Mouse (Mus musculus): ENCODE results near the gene 9530053A07Rik. TPM values are rescaled to one million over a fixed set of nuclear protein-coding genes. Genes with fewer than 3 reads are reported as not detected.

The 9530053A07Rik gene
- total and polyA plus RNA-seq, 3 experiments: not detected

DNA sequence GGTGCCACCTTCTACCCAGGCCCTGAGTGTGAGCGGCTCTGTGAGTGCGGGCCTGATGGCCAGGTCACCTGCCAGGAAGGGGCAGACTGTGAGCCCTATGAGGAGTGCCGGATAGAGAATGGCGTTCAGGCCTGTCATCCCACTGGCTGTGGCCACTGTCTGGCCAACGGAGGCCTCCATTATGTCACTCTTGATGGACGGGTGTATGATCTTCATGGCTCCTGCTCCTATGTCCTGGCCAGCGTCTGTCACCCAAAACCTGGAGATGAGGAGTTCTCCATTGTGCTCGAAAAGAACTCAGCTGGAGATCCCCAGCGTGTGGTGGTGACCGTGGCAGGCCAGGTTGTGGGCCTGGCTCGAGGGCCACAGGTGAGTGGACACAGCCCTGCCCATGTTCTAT, 23.0 kb upstream of the 9530053A07Rik start:
- no peaks in the 10 kb centered on the region for H3K79me2 ChIP-seq (ENCODE audit: control insufficient read depth, insufficient read depth, low read length, poor library complexity)
- no peak overlapping the region for H3K4me3 ChIP-seq (ENCODE audit: control insufficient read depth in 1 of 2, insufficient read depth in 1 of 2, low read depth in 2 of 2, low read length in 2 of 2)
- H3K9me3 ChIP-seq (replicated peaks; ENCODE audit: insufficient read depth, low read length): no peaks in the 10 kb centered on the region
- TF ChIP-seq USF2 (IDR thresholded peaks at IDR 0.05; ENCODE audit: borderline replicate concordance in 1 of 2, insufficient read depth in 1 of 2, low read depth in 1 of 2, low read length in 2 of 2): no peak
- no peak for TF ChIP-seq TBP (IDR thresholded peaks at IDR 0.05; ENCODE audit: low read depth, low read length)
- no peak for TF ChIP-seq MAX (IDR thresholded peaks at IDR 0.05; ENCODE audit: low read length)
- no peak for TF ChIP-seq MYC (IDR thresholded peaks at IDR 0.05; ENCODE audit: low read depth, low read length)
- TF ChIP-seq SIN3A (IDR thresholded peaks at IDR 0.05; ENCODE audit: low read length): no peak
- TF ChIP-seq MAZ (IDR thresholded peaks at IDR 0.05; ENCODE audit: low read depth, low read length): no peak
- no peak for TF ChIP-seq ELF1 (IDR thresholded peaks at IDR 0.05; ENCODE audit: low read depth, low read length)
- no peak for TF ChIP-seq MEF2A (IDR thresholded peaks at IDR 0.05; ENCODE audit: extremely low read depth, insufficient replicate concordance, low read depth, low read length, poor library complexity, severe bottlenecking)
- TF ChIP-seq MXI1 (IDR thresholded peaks at IDR 0.05; ENCODE audit: low read depth, low read length): no peak
- TF ChIP-seq TCF12 (IDR thresholded peaks at IDR 0.05; ENCODE audit: low read depth, low read length): no peak
- TF ChIP-seq NELFE (IDR thresholded peaks at IDR 0.05; ENCODE audit: low read depth, low read length): no peak
- TF ChIP-seq ZC3H11A (IDR thresholded peaks at IDR 0.05; ENCODE audit: low read depth, low read length): no peak
- no peak for TF ChIP-seq MYB (IDR thresholded peaks at IDR 0.05; ENCODE audit: low read depth, low read length)
- H3K27ac ChIP-seq (ENCODE audit: control insufficient read depth, low read depth, low read length): no peak overlapping the region
- no peak overlapping the region for H3K9ac ChIP-seq (ENCODE audit: control insufficient read depth, low read depth, low read length, poor library complexity, severe bottlenecking)
- no peaks in the 10 kb centered on the region for H3K36me3 ChIP-seq (ENCODE audit: control insufficient read depth in 1 of 2, insufficient read depth in 2 of 2, low read length in 2 of 2)
- no peaks in the 10 kb centered on the region for H3K27me3 ChIP-seq (ENCODE audit: control insufficient read depth in 1 of 2, insufficient read depth in 2 of 2, low read length in 2 of 2)
- no peaks in the 10 kb centered on the region for H3K4me1 ChIP-seq (ENCODE audit: control insufficient read depth in 1 of 2, insufficient read depth in 2 of 2, low read length in 2 of 2)
- DNase-seq (ENCODE audit: low read depth, low spot score): no peak

DNA sequence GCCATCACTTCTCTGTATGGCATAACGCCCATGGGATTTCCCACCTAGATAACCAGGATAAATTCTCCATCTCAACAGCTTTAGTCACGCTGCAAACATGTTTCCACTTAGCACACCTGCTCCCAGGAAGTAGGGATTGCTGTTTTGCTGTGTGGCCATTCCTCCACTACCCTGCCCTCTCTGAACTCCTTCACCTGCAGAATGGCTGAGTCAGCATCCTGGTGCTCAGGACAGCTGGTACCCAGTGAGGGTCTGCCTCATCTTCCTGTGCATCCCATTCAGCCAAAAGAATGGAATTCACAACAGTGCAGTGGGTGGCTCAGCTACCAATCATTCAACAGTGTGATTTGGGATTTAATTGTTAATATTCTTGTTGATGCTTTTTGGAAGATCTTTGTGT, 14.6 kb upstream of the 9530053A07Rik start:
- DNase-seq (ENCODE audit: low read depth, low spot score): no peak
- TF ChIP-seq ELF1 (IDR thresholded peaks at IDR 0.05; ENCODE audit: low read depth, low read length) (no peak), RAD21 (IDR thresholded peaks at IDR 0.05; ENCODE audit: low read depth, low read length) (no peak), MXI1 (IDR thresholded peaks at IDR 0.05; ENCODE audit: low read depth, low read length) (no peak), SMC3 (IDR thresholded peaks at IDR 0.05; ENCODE audit: low read depth, low read length) (no peak), ZKSCAN1 (IDR thresholded peaks at IDR 0.05; ENCODE audit: low read depth, low read length) (no peak), POLR2AphosphoS2 (IDR thresholded peaks at IDR 0.05; ENCODE audit: low read length) (no peak), GATA1 (IDR thresholded peaks at IDR 0.05; ENCODE audit: low read depth, low read length) (no peak), CHD1 (IDR thresholded peaks at IDR 0.05; ENCODE audit: low read depth, low read length) (no peak), MAX (IDR thresholded peaks at IDR 0.05; ENCODE audit: low read length) (no peak), HCFC1 (IDR thresholded peaks at IDR 0.05; ENCODE audit: low read depth, low read length) (no peak), ETS1 (IDR thresholded peaks at IDR 0.05; ENCODE audit: low read depth, low read length) (no peak), TCF12 (IDR thresholded peaks at IDR 0.05; ENCODE audit: low read depth, low read length) (no peak), MAFK (IDR thresholded peaks at IDR 0.05; ENCODE audit: borderline replicate concordance, low read depth, low read length) (no peak), NRF1 (IDR thresholded peaks at IDR 0.05; ENCODE audit: insufficient read depth, low read depth, low read length, poor library complexity, severe bottlenecking) (no peak), CHD2 (IDR thresholded peaks at IDR 0.05; ENCODE audit: low read length) (no peak)
- no peaks in the 10 kb centered on the region for H3K79me2 ChIP-seq (ENCODE audit: control insufficient read depth, insufficient read depth, low read length, poor library complexity)
- no peaks in the 10 kb centered on the region for H3K27me3 ChIP-seq (ENCODE audit: control insufficient read depth in 1 of 2, insufficient read depth in 2 of 2, low read length in 2 of 2)
- no peak overlapping the region for H3K27ac ChIP-seq (ENCODE audit: control insufficient read depth, low read depth, low read length)
- no peaks in the 10 kb centered on the region for H3K4me1 ChIP-seq (ENCODE audit: control insufficient read depth in 1 of 2, insufficient read depth in 2 of 2, low read length in 2 of 2)
- H3K9ac ChIP-seq (ENCODE audit: control insufficient read depth, low read depth, low read length, poor library complexity, severe bottlenecking): no peak overlapping the region
- H3K36me3 ChIP-seq (ENCODE audit: control insufficient read depth in 1 of 2, insufficient read depth in 2 of 2, low read length in 2 of 2): no peaks in the 10 kb centered on the region
- no peak overlapping the region for H3K4me3 ChIP-seq (ENCODE audit: control insufficient read depth in 1 of 2, insufficient read depth in 1 of 2, low read depth in 2 of 2, low read length in 2 of 2)
- no peaks in the 10 kb centered on the region for H3K9me3 ChIP-seq (replicated peaks; ENCODE audit: insufficient read depth, low read length)

All from MEL (cell line).